Mouse (Mus musculus) liver, adult 2 months (tissue): Measurements from ENCODE around the gene Mgat4b.

Experiments used
- CTCF ChIP-seq: fragments of 200-500 bp; IDR thresholded peaks from 2 replicates; pipeline ENCODE4 v1.5.1; 2011; ENCODE audit warnings: low read depth, low read length, control low read depth
- POLR2A ChIP-seq: fragments of 200-500 bp; IDR thresholded peaks from 2 replicates; pipeline ENCODE4 v1.6.1; 2011; ENCODE audit warnings: low read length, control low read depth; ENCODE audit not compliant: insufficient read depth; ENCODE audit errors: extremely low read depth

DNA sequence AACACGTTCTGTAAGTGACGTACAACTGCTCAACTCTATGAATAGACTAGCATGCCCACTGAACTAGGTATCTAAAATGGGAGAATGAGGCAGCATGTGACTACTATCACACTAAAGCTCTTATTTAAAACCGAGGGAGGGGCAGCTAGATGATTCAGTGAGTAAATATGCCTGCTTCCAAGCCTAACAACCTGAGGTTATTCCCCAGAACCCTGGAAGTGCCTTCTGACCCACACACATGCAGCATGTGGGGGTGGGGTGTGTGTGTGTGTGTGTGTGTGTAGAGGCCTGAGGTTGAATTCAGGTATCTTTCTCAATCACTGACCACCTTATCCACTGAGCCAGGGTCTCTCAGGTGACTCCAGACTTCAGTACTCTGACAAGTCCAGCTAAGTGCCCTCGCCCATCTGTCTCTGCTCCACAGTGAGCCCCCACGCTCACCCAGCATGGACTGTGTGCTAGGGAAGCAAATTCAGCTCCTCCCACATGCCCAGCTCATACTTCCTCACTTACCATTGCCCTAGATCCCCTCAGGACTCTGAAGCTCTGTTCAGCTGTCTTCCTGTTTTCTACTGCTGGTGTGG lies 65.0 kb downstream of the Mgat4b start:
- no peak for TF ChIP-seq POLR2A
- TF ChIP-seq CTCF = no peak
